Mouse (Mus musculus) layer of hippocampus, adult 8-10 months (tissue): ENCODE measurements around the gene Ube2h. TPM values are rescaled to one million over a fixed set of nuclear protein-coding genes. Genes with fewer than 3 reads are reported as not detected.

Source experiments
- DNase-seq, 2 experiments: peaks; one replicate each; pipeline ENCODE4 v3.0.0; 2022; ENCODE audit warnings: low spot score in 2 of 2
- total RNA-seq, 4 experiments: library from RNA; stranded (reverse); gene quantifications; 2 replicates each; pipeline ENCODE4 v1.2.4; 2022

The Ube2h gene
- total RNA-seq, 4 experiments from 2014 or later = 81.4 to 88.7 (median 86.1) TPM

GRCm38 (mm10) chr6:30204383-30205179 is 99.8 kb downstream of the Ube2h start:
- DNase-seq = no peak

GRCm38 (mm10) chr6:30196143-30196542 is 108.2 kb downstream of the Ube2h start:
- DNase-seq = no peak

- no peak for DNase-seq
Measured at GRCm38 (mm10) chr6:30195656-30196055, 108.7 kb downstream of the Ube2h start.

- DNase-seq = no peak
Measured at GRCm38 (mm10) chr6:30183624-30184023, 120.7 kb downstream of the Ube2h start.

GRCm38 (mm10) chr6:30182038-30182437 is 122.3 kb downstream of the Ube2h start:
- DNase-seq = no peak

- no peak for DNase-seq
Measured at GRCm38 (mm10) chr6:30180321-30180720, 124.0 kb downstream of the Ube2h start.

- no peak for DNase-seq
Measured at GRCm38 (mm10) chr6:30179046-30179445, 125.3 kb downstream of the Ube2h start.

- DNase-seq = no peak
Measured at GRCm38 (mm10) chr6:30178023-30178639, 126.2 kb downstream of the Ube2h start.

- no peak for DNase-seq
Measured at GRCm38 (mm10) chr6:30177305-30177704, 127.0 kb downstream of the Ube2h start.

- no peak for DNase-seq
Measured at GRCm38 (mm10) chr6:30176496-30176895, 127.8 kb downstream of the Ube2h start.

GRCm38 (mm10) chr6:30175918-30176421 is 128.4 kb downstream of the Ube2h start:
- DNase-seq = no peak

GRCm38 (mm10) chr6:30175225-30175917 is 129.0 kb downstream of the Ube2h start:
- DNase-seq = no peak

GRCm38 (mm10) chr6:30174461-30175224 is 129.7 kb downstream of the Ube2h start:
- DNase-seq = no peak

- DNase-seq = no peak
Measured at GRCm38 (mm10) chr6:30173551-30174460, 130.5 kb downstream of the Ube2h start.

GRCm38 (mm10) chr6:30172820-30173550 is 131.4 kb downstream of the Ube2h start:
- DNase-seq = no peak

- DNase-seq = no peak
Measured at GRCm38 (mm10) chr6:30172441-30172819, 131.9 kb downstream of the Ube2h start.

- no peak for DNase-seq
Measured at GRCm38 (mm10) chr6:30171967-30172366, 132.4 kb downstream of the Ube2h start.

GRCm38 (mm10) chr6:30171226-30171625 is 133.1 kb downstream of the Ube2h start:
- DNase-seq = no peak

- DNase-seq = no peak
Measured at GRCm38 (mm10) chr6:30169148-30169547, 135.2 kb downstream of the Ube2h start.

- DNase-seq = no peak
Measured at GRCm38 (mm10) chr6:30168275-30168674, 136.1 kb downstream of the Ube2h start.
